Mouse (Mus musculus): ENCODE measurements around the gene Vmn1r17.
"Not testable (repeated sequence)": the region's sequence is repeated elsewhere in the genome, so short reads cannot be mapped to it uniquely, and the experiment has no call there.

Vmn1r17 gene

DNA sequence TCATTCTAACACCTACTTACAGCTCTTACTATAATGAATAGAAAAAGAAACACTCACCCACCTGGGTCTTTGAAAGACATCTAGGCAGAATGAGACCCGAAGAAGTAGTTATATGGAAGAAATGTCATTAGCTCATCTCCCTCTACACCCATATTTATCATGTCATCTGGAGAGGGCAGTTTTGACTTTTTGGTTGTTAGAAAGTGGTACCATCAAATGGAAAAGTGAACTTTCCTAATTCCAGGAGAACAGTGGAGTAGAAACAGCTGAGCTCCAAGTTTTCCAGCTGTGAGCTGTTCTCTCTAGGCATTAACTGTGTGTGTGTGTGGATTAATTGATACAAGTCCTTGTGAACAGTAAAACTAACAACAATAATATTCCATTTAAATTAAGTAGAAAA is at the start of gene Vmn1r17:
TSS of gene Vmn1r17 (minus strand) at position 101 of the 400 bp plus-strand sequence.
- no peak for DNase-seq (ENCODE audit: low read depth, low spot score)

DNA sequence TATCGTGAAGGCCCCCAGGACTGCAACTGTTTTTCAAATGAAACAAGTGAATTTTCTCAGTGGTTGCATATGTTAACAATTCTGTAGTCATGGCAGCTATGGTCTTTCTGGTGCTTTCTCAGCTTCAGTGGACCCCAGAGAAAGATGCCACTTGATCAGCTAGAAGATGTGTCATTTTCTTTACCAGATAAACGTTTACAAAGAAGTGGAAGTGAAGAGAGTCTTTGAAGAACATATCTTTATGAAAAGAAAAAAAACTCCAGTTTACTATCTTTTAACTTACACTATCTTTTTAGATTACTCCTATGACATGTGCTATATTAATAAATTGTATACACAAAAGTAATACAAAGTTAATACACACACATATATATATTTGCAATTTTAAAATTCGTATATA is 40.0 kb upstream of the Vmn1r17 start, which contains the start of gene Vmn1r19:
TSS of gene Vmn1r19 (plus strand) at position 301 of the 400 bp plus-strand sequence.
- DNase-seq (ENCODE audit: low read depth, low spot score): not testable (repeated sequence)

DNA sequence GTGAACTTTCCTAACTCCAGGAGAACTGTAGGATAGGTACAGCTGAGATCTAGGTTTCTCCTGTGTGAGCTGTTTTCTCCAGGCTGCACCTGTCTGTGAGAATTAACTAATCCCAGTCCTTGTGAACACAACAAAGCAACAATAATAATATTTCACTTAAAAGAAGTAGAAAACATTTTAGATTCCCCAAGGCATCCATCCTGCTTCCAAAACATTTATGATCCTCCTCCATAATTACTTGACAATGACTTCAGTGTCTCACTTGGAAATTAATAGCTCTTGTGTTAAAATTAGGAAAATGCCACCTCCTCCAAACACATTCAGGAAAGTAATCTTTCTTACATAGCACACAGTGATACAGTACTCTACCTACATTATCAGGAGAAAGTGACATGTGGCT is 32.2 kb upstream of the Vmn1r17 start, which contains the start of gene Vmn1r18:
TSS of gene Vmn1r18 (minus strand) at position 101 of the 400 bp plus-strand sequence.
- no peak for DNase-seq (ENCODE audit: low read depth, low spot score)

DNA sequence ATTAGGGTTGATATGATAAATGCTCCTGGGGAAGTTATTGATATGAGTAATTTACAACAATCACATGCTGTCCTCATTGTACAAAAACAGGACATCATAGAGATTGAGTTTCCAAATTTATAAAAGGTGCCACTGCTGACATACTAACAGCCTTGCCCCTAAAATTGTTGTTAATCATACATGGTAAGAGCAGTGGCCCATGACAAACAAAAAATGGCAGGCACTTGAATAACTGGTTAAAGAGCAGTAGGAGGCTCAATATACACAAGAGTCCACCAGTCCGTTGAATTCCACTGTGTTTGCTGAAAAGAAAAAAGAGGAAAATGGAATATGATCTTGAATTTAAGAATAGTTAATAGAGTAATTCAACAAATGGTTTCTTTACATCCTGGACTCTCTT is 4.0 kb upstream of the Vmn1r17 start:
- DNase-seq (ENCODE audit: low read depth, low spot score): no peak

DNA sequence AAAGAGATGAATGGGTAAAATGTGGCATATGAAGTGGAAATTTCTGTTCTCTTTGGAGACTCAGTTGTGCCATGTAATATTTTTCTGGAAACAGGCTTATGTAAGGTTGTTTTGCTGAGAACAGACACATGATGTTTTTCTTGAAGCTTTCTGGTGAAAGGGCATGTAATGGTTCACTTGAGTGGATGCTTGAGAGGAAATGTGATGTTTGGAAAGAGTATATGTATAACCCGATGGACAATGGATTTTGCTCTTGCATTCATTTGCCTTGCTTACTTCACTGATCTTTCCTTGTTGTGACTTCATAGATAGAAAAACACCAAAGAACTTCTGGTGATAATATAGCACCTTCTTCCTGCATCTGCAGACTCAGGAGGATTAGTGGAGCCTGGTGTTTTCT is 2.3 kb upstream of the Vmn1r17 start:
- DNase-seq (ENCODE audit: low read depth, low spot score): not testable (repeated sequence)

DNA sequence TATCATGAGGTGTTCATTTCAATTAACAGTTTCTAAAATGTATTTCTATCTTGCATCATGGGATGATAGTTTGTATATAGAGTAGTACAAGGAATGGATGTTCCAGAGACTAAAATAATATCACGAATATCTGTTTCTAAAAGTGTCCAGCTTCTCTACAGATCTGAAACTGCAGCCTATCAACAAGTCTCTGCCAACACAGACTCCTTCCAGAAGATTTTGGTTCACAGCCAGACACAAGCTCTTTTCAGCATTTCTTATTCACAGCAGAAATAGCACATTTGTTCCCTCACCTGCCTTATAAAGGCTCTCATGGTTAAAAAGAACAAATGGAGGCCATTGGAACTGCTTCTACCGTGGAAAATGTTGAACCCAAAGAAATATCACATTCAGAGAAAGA is 6.7 kb downstream of the Vmn1r17 start:
- DNase-seq (ENCODE audit: low read depth, low spot score): no peak

DNA sequence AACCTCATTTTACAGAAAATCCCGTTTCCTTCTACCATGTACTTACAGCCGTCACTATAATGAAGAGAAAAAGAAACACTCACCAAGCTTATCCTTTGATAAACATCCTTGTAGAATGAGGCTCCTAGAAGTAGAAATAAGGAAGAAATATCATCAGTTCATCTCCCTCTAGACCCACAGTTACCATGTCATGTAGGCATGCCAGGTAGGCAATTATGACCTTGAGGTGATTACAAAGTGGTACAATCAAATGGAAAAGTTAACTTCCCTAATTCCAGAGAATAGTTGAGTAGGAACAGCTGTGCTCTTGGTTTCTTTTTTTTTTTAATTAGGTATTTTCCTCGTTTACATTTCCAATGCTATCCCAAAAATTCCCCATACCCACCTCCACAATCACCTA is 34.1 kb downstream of the Vmn1r17 start, which contains the start of gene Vmn1r16:
TSS of gene Vmn1r16 (minus strand) at position 101 of the 400 bp plus-strand sequence.
- DNase-seq (ENCODE audit: low read depth, low spot score): no peak

DNA sequence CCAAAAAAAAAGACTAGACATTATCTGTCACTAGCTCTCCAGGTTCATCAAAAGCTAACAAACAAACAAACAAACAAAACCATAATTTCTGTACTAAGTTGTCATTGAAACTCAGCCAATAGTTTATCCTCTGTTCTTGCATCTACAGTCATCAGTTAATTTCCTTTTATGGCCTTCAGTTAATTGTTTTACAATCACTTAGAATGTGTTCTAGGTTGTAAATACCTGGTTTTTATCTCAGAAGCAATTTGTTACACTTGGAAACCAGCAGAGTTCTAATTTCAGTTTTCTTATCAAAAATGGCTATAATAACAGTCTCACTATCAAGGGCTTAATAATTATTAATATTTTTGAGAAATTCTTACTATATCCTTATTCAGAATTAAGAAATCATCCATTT is 37.4 kb downstream of the Vmn1r17 start:
- no peak for DNase-seq (ENCODE audit: low read depth, low spot score)
